Mouse (Mus musculus) kidney, adult 11 months (tissue): ENCODE results near the gene Olfr857.
"Not testable (repeated sequence)": the region's sequence is repeated elsewhere in the genome, so short reads cannot be mapped to it uniquely, and the experiment has no call there.

Experiments
- DNase-seq: peaks from one replicate; pipeline ENCODE4 v3.0.0; 2022

The Olfr857 gene

GRCm38 (mm10) chr9:19709133-19709532 is at the start of gene Olfr857:
Gene Olfr857 (plus strand): TSS chr9:19709433.
- no peak for DNase-seq

- DNase-seq, result no peak
These were observed 19.0 kb upstream of the Olfr857 start for GRCm38 (mm10) chr9:19690281-19690680.

GRCm38 (mm10) chr9:19691426-19691825 is 17.8 kb upstream of the Olfr857 start:
- DNase-seq, result no peak

GRCm38 (mm10) chr9:19692430-19692829 is 16.8 kb upstream of the Olfr857 start:
- DNase-seq, result no peak

- DNase-seq, result not testable (repeated sequence)
These were observed 14.9 kb upstream of the Olfr857 start for GRCm38 (mm10) chr9:19694285-19694684.

GRCm38 (mm10) chr9:19694898-19695379 is 14.3 kb upstream of the Olfr857 start:
- not testable (repeated sequence) for DNase-seq

- DNase-seq, result not testable (repeated sequence)
These were observed 4.7 kb upstream of the Olfr857 start for GRCm38 (mm10) chr9:19704546-19704945.
